Mouse (Mus musculus) urinary bladder, postnatal 4 days (tissue): ENCODE results near the gene Mical3.
A peak's percentile ranks its signal among the peaks of the same experiment; 100 is the strongest.
"Not testable (repeated sequence)": the region's sequence is repeated elsewhere in the genome, so short reads cannot be mapped to it uniquely, and the experiment has no call there.

Source experiments
- DNase-seq, 2 experiments: peaks; one replicate each; pipeline ENCODE4 v3.0.0; 2021 to 2022; ENCODE audit warnings: low spot score in 2 of 2

The Mical3 gene

GRCm38 (mm10) chr6:120933670-120934069, 197.1 kb downstream of the Mical3 start:
- no peak for DNase-seq

GRCm38 (mm10) chr6:120932597-120932996, 198.2 kb downstream of the Mical3 start:
- no peak for DNase-seq

- no peak for DNase-seq
Measured at GRCm38 (mm10) chr6:120930450-120931306, 200.1 kb downstream of the Mical3 start.

- no peak for DNase-seq
Measured at GRCm38 (mm10) chr6:120929421-120929820, 201.4 kb downstream of the Mical3 start.

- DNase-seq = no peak
Measured at GRCm38 (mm10) chr6:120927765-120928164, 203.0 kb downstream of the Mical3 start.

GRCm38 (mm10) chr6:120926880-120927279, 203.9 kb downstream of the Mical3 start:
- DNase-seq = no peak

GRCm38 (mm10) chr6:120924791-120925321, 205.9 kb downstream of the Mical3 start:
- not testable (repeated sequence) for DNase-seq

- DNase-seq = no peak
Measured at GRCm38 (mm10) chr6:120917975-120918374, 212.8 kb downstream of the Mical3 start.

GRCm38 (mm10) chr6:120916972-120917881, 213.6 kb downstream of the Mical3 start:
- DNase-seq = not testable (repeated sequence)

GRCm38 (mm10) chr6:120916074-120916971, 214.5 kb downstream of the Mical3 start, which contains the start of gene Bid:
Bid (minus strand) TSS chr6:120916853.
- peak; percentile 84 to 92 for DNase-seq

GRCm38 (mm10) chr6:120915649-120915975, 215.2 kb downstream of the Mical3 start:
- no peak for DNase-seq

GRCm38 (mm10) chr6:120914911-120915648, 215.7 kb downstream of the Mical3 start:
- DNase-seq = no peak

- DNase-seq = no peak
Measured at GRCm38 (mm10) chr6:120914533-120914910, 216.3 kb downstream of the Mical3 start.

- no peak for DNase-seq
Measured at GRCm38 (mm10) chr6:120913783-120914182, 217.0 kb downstream of the Mical3 start.

- no peak for DNase-seq
Measured at GRCm38 (mm10) chr6:120912931-120913330, 217.9 kb downstream of the Mical3 start.

- DNase-seq = no peak
Measured at GRCm38 (mm10) chr6:120911213-120912007, 219.4 kb downstream of the Mical3 start.

GRCm38 (mm10) chr6:120909501-120909900, 221.3 kb downstream of the Mical3 start:
- DNase-seq = no peak

GRCm38 (mm10) chr6:120907876-120908597, 222.8 kb downstream of the Mical3 start:
- not testable (repeated sequence) for DNase-seq

GRCm38 (mm10) chr6:120906521-120906920, 224.3 kb downstream of the Mical3 start:
- DNase-seq = no peak
